Mouse (Mus musculus): ENCODE measurements around the gene Tspear.

Tspear gene

GRCm38 (mm10) chr10:77819203-77819602 lies 132.8 kb downstream of the Tspear start:
- CTCF ChIA-PET: no interaction called here
- POLR2A ChIA-PET: no interaction called here

GRCm38 (mm10) chr10:77826951-77827350 lies 140.6 kb downstream of the Tspear start, which contains the start of gene Krtap10-4:
TSS of gene Krtap10-4 (minus strand) at chr10:77827095.
- CTCF ChIA-PET: no interaction called here
- POLR2A ChIA-PET: interaction anchor here in 1 of 4 experiments (0.6 kb wide), 1 partner anchor 32 kb away, joined by 4 read pairs; the partner anchor contains the start of gene Gm9639

GRCm38 (mm10) chr10:77835647-77836046 lies 149.3 kb downstream of the Tspear start, which contains the start of gene Krtap10-10:
TSS of gene Krtap10-10 (plus strand) at chr10:77835947.
- ChIA-PET POLR2A (interaction anchor here in 2 of 4 experiments (0.6 to 1.4 kb wide), 3 partner anchors 29 to 152 kb away, joined by 3 to 4 read pairs (median 3); partner anchors contain the start of gene Lrrc3 (in 1 of the 2)), CTCF (interaction anchor here in 1 of 4 experiments (0.6 to 1.6 kb wide), 3 partner anchors 14 to 83 kb away, joined by 3 to 4 read pairs (median 3); no protein-coding TSS in a partner anchor)

- POLR2A ChIA-PET: interaction anchor here in 1 of 4 experiments (0.6 kb wide), 1 partner anchor 862 kb away, joined by 3 read pairs; no protein-coding TSS in a partner anchor
- CTCF ChIA-PET: interaction anchor here in 1 of 4 experiments (0.6 kb wide), 1 partner anchor 341 kb away, joined by 4 read pairs; no protein-coding TSS in a partner anchor
Measured at GRCm38 (mm10) chr10:77839006-77839405, 152.6 kb downstream of the Tspear start.

- POLR2A ChIA-PET: interaction anchor here in 1 of 4 experiments (0.6 kb wide), 1 partner anchor 566 kb away, joined by 3 read pairs; no protein-coding TSS in a partner anchor
- CTCF ChIA-PET: no interaction called here
Measured at GRCm38 (mm10) chr10:77846503-77846902, 160.1 kb downstream of the Tspear start, which contains the start of gene Gm36176. TSS of gene Gm36176 (plus strand) at chr10:77846803.

GRCm38 (mm10) chr10:77846961-77847360 lies 160.6 kb downstream of the Tspear start:
- CTCF ChIA-PET: interaction anchor here in 1 of 4 experiments (0.7 kb wide), 1 partner anchor 275 kb away, joined by 4 read pairs; no protein-coding TSS in a partner anchor
- POLR2A ChIA-PET: interaction anchor here in 1 of 4 experiments (0.6 kb wide), 1 partner anchor 565 kb away, joined by 3 read pairs; no protein-coding TSS in a partner anchor

GRCm38 (mm10) chr10:77847538-77847937 lies 161.2 kb downstream of the Tspear start:
- POLR2A ChIA-PET: no interaction called here
- CTCF ChIA-PET: interaction anchor here in 1 of 4 experiments (0.7 kb wide), 1 partner anchor 275 kb away, joined by 4 read pairs; no protein-coding TSS in a partner anchor

- POLR2A ChIA-PET: interaction anchor here in 2 of 4 experiments (1.0 to 1.6 kb wide), 2 partner anchors 11 to 12 kb away, joined by 3 read pairs; no protein-coding TSS in a partner anchor
- CTCF ChIA-PET: interaction anchor here in 1 of 4 experiments (0.6 kb wide), 1 partner anchor 72 kb away, joined by 5 read pairs; no protein-coding TSS in a partner anchor
Measured at GRCm38 (mm10) chr10:77852559-77852958, 166.2 kb downstream of the Tspear start, which contains the start of gene Gm10318. TSS of gene Gm10318 (plus strand) at chr10:77852859.

GRCm38 (mm10) chr10:77861675-77862074 lies 175.3 kb downstream of the Tspear start, which contains the start of gene Gm3285:
TSS of gene Gm3285 (plus strand) at chr10:77861975.
- ChIA-PET CTCF (interaction anchor here in 1 of 4 experiments (0.5 kb wide), 2 partner anchors 319 to 1171 kb away, joined by 4 to 9 read pairs; no protein-coding TSS in a partner anchor), POLR2A (interaction anchor here in 2 of 4 experiments (0.8 to 1.0 kb wide), 2 partner anchors 11 to 41 kb away, joined by 3 read pairs; partner anchors contain the start of gene Lrrc3 (in 1 of the 2))

GRCm38 (mm10) chr10:77864067-77864761 lies 177.8 kb downstream of the Tspear start:
- ChIA-PET CTCF (interaction anchor here in 3 of 4 experiments (0.6 to 1.6 kb wide), 21 partner anchors 8 to 718 kb away, joined by 3 to 10 read pairs (median 4); partner anchors contain the start of genes D10Jhu81e (in 1 of the 3), Lrrc3 (in 1 of the 3), Pfkl (in 1 of the 3) and Pwp2 (in 1 of the 3)), POLR2A (interaction anchor here in 3 of 4 experiments (0.6 to 1.7 kb wide), 25 partner anchors 9 to 902 kb away, joined by 3 to 12 read pairs (median 4); partner anchors contain the start of genes Lrrc3 (in 2 of the 3), Pttg1ip (in 2 of the 3), Gm10318 (in 1 of the 3) and Icosl (in 1 of the 3))

GRCm38 (mm10) chr10:77864762-77865143 lies 178.4 kb downstream of the Tspear start:
- ChIA-PET POLR2A (interaction anchor here in 3 of 4 experiments (0.6 to 1.6 kb wide), 18 partner anchors 9 to 903 kb away, joined by 3 to 12 read pairs (median 4); partner anchors contain the start of genes Lrrc3 (in 2 of the 3), Pttg1ip (in 2 of the 3), Icosl (in 1 of the 3) and Krtap10-10 (in 1 of the 3)), CTCF (interaction anchor here in 2 of 4 experiments (0.7 to 1.4 kb wide), 14 partner anchors 12 to 347 kb away, joined by 3 to 10 read pairs (median 4); partner anchors contain the start of genes D10Jhu81e (in 1 of the 2), Lrrc3 (in 1 of the 2) and Pwp2 (in 1 of the 2))

GRCm38 (mm10) chr10:77867546-77867945 lies 181.2 kb downstream of the Tspear start:
- POLR2A ChIA-PET: interaction anchor here in 2 of 4 experiments (0.6 to 1.2 kb wide), 2 partner anchors 337 to 357 kb away, joined by 3 to 5 read pairs; partner anchors contain the start of gene Itgb2 (in 1 of the 2)
- CTCF ChIA-PET: no interaction called here

- POLR2A ChIA-PET: no interaction called here
- CTCF ChIA-PET: no interaction called here
Measured at GRCm38 (mm10) chr10:77869651-77870050, 183.3 kb downstream of the Tspear start.

- CTCF ChIA-PET: interaction anchor here (0.5 to 1.7 kb wide), 16 partner anchors 12 to 430 kb away, joined by 3 to 9 read pairs (median 3); partner anchors contain the start of gene Lrrc3 (in 2 of the 4)
Measured at GRCm38 (mm10) chr10:77878985-77879384, 192.6 kb downstream of the Tspear start.

GRCm38 (mm10) chr10:77880305-77880704 lies 193.9 kb downstream of the Tspear start:
- CTCF ChIA-PET: interaction anchor here in 1 of 4 experiments (0.6 kb wide), 1 partner anchor 525 kb away, joined by 3 read pairs; no protein-coding TSS in a partner anchor
- POLR2A ChIA-PET: interaction anchor here in 2 of 4 experiments (0.9 to 2.1 kb wide), 2 partner anchors 16 to 363 kb away, joined by 3 to 4 read pairs; no protein-coding TSS in a partner anchor

More at GRCm38 (mm10) chr10:77878985-77879384, 192.6 kb downstream of the Tspear start:
- POLR2A ChIA-PET: no interaction called here

- ChIA-PET POLR2A (interaction anchor here in 2 of 4 experiments (0.6 to 1.5 kb wide), 5 partner anchors 20 to 774 kb away, joined by 3 to 4 read pairs (median 3); partner anchors contain the start of gene Lrrc3 (in 1 of the 2)), CTCF (interaction anchor here (0.5 to 1.7 kb wide), 19 partner anchors 18 to 620 kb away, joined by 3 to 15 read pairs (median 4); partner anchors contain the start of genes Gm2696 (in 1 of the 4) and Gm9508 (in 1 of the 4))
Measured at GRCm38 (mm10) chr10:77882553-77882952, 196.2 kb downstream of the Tspear start.

GRCm38 (mm10) chr10:77886007-77886747 lies 199.8 kb downstream of the Tspear start:
- POLR2A ChIA-PET: interaction anchor here in 1 of 4 experiments (1.2 kb wide), 1 partner anchor 16 kb away, joined by 4 read pairs; the partner anchor contains the start of gene Lrrc3

More at GRCm38 (mm10) chr10:77886007-77886747, 199.8 kb downstream of the Tspear start:
- CTCF ChIA-PET: interaction anchor here in 1 of 4 experiments (0.6 kb wide), 1 partner anchor 552 kb away, joined by 3 read pairs; no protein-coding TSS in a partner anchor

All from embryonic stem cell, embryonic (primary cell).